Mouse (Mus musculus) spleen, adult 2 months (tissue): ENCODE measurements around the gene Smap1. TPM values are rescaled to one million over a fixed set of nuclear protein-coding genes. Genes with fewer than 3 reads are reported as not detected.

Source experiments
- DNase-seq, 2 experiments: peaks; one replicate each; pipeline versions ENCODE4 v3.0.0 to v3.0.0-alpha.2; 2012 to 2021; ENCODE audit warnings: low spot score in 2 of 2, low read depth in 1 of 2
- H3K27ac ChIP-seq: fragments of 200-500 bp; 2 replicates; pipeline ENCODE4 v1.5.1; 2012; ENCODE audit warnings: low read length, inconsistent platforms; ENCODE audit not compliant: insufficient read depth
- H3K27me3 ChIP-seq: fragments of 200-500 bp; 2 replicates; pipeline ENCODE4 v1.6.1; 2012; ENCODE audit warnings: mild to moderate bottlenecking, moderate library complexity, low read length, inconsistent platforms; ENCODE audit not compliant: control insufficient read depth, insufficient read depth
- H3K36me3 ChIP-seq: fragments of 200-500 bp; 2 replicates; pipeline ENCODE4 v1.6.1; 2012; ENCODE audit warnings: mild to moderate bottlenecking, low read length, inconsistent platforms; ENCODE audit not compliant: control insufficient read depth, insufficient read depth
- H3K4me1 ChIP-seq: fragments of 200-500 bp; 2 replicates; pipeline ENCODE4 v1.6.1; 2011; ENCODE audit warnings: inconsistent platforms; ENCODE audit not compliant: control insufficient read depth, insufficient read depth, insufficient read length
- H3K4me3 ChIP-seq: fragments of 200-500 bp; 2 replicates; pipeline ENCODE4 v1.5.1; 2011; ENCODE audit warnings: mild to moderate bottlenecking, inconsistent platforms; ENCODE audit not compliant: insufficient read depth, insufficient read length; ENCODE audit errors: extremely low read depth
- CTCF ChIP-seq: fragments of 200-500 bp; IDR thresholded peaks from 2 replicates; pipeline ENCODE4 v1.5.1; 2011; ENCODE audit warnings: mild to moderate bottlenecking, inconsistent platforms; ENCODE audit not compliant: insufficient read depth, insufficient read length, insufficient replicate concordance; ENCODE audit errors: extremely low read depth
- POLR2A ChIP-seq: fragments of 200-500 bp; IDR thresholded peaks from 2 replicates; pipeline ENCODE4 v1.6.1; 2011; ENCODE audit warnings: low read depth, low read length, inconsistent platforms
- WGBS: fragments of 180-500 bp; shearing (Covaris S2); methylation state at CpG from one replicate; pipeline ENCODE4 v1.1.7; 2018; 5-methylcytosine and 5-hydroxymethylcytosine counted together
- polyA plus RNA-seq: library from polyadenylated mRNA; depleted of rRNA; stranded (reverse); fragments of >200 nt; gene quantifications from 2 replicates; pipeline ENCODE4 v1.2.3, GENCODE M21; 2012

Gene Smap1
- polyA plus RNA-seq, 1 experiment, result 24.3 TPM

DNA sequence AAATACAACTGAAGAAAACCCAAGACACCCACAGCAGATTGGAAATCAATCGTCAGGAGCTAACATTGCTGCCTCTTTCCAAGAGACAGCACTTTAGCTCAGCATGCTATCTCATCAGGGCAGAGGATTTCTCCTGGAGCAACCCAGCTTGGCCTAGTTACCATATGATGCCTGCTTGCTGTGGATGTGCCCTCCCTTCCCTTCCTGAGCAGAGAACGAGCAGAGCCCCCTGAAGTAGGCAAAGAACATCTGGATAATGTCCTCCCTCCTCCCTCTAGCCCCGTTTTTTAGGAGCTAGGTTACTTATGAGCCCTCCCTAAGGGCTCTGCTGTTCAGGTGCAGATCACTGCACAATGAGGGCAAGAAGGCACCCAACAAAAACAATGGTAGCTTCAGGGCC, 79.5 kb downstream of the Smap1 start:
- TF ChIP-seq CTCF (no peak), POLR2A (no peak)
- Histone ChIP-seq H3K4me3 (no peak overlapping the region), H3K27me3 (no peaks in the 10 kb centered on the region), H3K36me3 (peaks cover 10% of the 10 kb centered on the region), H3K27ac (no peak overlapping the region), H3K4me1 (no peaks in the 10 kb centered on the region; the same call in 1 of the 2 replicates)
- WGBS, result 89% methylated on average over 3 of the region's 3 CpGs
- no peak for DNase-seq

DNA sequence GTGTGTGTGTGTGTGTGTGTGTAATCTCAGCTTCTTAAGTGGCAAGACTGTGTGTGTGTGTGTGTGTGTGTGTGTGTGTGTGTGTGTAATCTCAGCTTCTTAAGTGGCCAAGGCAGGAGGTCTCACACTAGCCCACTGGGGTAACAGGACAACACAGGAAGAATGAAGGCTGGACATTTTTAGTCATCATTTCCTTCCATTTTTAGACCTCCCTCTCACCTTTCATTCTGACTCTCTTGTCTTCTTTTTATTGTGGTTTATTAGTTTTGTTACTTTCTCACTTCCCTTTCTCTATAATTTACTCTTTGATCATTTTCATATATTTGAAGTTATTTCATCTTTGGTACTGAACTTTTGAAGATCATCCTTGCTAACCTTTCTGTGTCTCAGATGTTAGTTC, 81.2 kb downstream of the Smap1 start:
- no peak for DNase-seq
- H3K4me3 ChIP-seq, result no peak overlapping the region
- H3K36me3 ChIP-seq, result peaks cover 8% of the 10 kb centered on the region
- no peaks in the 10 kb centered on the region; the same call in 1 of the 2 replicates for H3K4me1 ChIP-seq
- H3K27me3 ChIP-seq, result no peaks in the 10 kb centered on the region
- TF ChIP-seq POLR2A (no peak), CTCF (no peak)
- no peak overlapping the region for H3K27ac ChIP-seq

DNA sequence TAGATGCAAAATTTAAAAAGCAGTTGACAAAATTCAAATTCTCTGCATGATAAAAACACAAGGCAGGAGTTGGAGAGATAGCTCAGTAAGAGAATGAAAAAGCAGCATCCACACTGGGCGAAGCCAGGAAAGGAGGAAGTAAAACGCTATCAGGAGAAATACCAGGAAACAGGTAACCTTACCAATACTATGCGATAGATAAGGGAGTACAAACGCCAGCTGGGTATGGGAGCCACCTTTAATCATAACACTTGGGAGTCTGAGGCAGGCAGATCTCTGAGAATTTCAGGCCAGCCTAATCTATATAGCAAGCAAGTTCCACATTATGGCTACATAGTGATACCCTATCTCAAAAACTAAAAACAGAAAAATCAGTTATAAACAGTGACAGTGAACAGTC, 85.5 kb downstream of the Smap1 start:
- no peak for DNase-seq
- Histone ChIP-seq H3K36me3 (no peaks in the 10 kb centered on the region), H3K4me1 (no peaks in the 10 kb centered on the region; the same call in 1 of the 2 replicates), H3K27me3 (no peaks in the 10 kb centered on the region), H3K27ac (no peak overlapping the region), H3K4me3 (no peak overlapping the region)
- WGBS, result 62% methylated on average over 4 of the region's 4 CpGs
- TF ChIP-seq POLR2A (no peak), CTCF (no peak)

DNA sequence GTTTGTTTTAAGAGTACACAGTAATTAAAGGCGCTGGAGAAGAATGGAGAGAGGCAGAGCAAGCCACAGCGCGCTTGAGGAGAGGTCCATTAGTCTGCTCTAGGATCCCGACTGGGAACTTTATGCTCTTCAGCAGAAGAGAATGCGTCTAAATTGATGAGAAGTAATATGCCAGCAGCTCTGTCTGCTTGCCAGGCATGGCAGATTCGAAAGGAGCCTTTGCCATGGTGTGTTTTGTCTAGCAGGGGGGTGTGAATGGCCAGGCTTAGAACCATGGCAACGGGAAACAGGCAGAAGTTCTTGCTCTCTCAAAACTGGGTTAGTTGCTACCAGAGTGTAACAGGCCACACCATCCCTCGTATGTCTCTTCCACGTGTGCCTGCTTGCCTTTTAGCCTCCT, 87.3 kb downstream of the Smap1 start:
- Histone ChIP-seq H3K36me3 (no peaks in the 10 kb centered on the region), H3K27me3 (no peaks in the 10 kb centered on the region), H3K27ac (no peak overlapping the region), H3K4me1 (no peaks in the 10 kb centered on the region; the same call in 1 of the 2 replicates), H3K4me3 (no peak overlapping the region)
- DNase-seq, result no peak
- 77% methylated on average over 9 of the region's 9 CpGs for WGBS
- no peak for TF ChIP-seq CTCF
- no peak for TF ChIP-seq POLR2A

DNA sequence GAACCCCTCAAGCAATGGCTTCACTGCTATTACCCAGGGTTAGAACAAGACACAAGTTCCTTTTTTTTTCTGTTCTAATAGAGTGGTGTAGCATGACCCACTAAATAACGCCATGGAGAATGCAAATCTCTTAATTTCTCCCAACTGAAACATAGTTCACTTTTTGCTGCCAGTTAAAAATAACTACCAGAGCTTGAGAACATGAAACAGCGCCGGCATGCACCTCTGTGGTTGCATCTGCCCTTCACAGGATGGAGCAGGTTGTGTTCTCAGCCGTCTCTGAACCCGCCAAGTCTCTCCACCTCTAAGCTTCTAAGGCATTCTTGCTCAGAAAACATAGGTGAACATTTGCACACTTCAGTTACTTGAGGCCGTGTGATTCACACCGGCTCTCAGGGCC, 87.9 kb downstream of the Smap1 start:
- Histone ChIP-seq H3K36me3 (no peaks in the 10 kb centered on the region), H3K4me3 (no peak overlapping the region), H3K4me1 (no peaks in the 10 kb centered on the region; the same call in 1 of the 2 replicates), H3K27ac (no peak overlapping the region), H3K27me3 (no peaks in the 10 kb centered on the region)
- 56% methylated on average over 7 of the region's 7 CpGs for WGBS
- DNase-seq, result peak in 1 of 2 experiments; percentile 46
- TF ChIP-seq POLR2A (no peak), CTCF (no peak)

GRCm38 (mm10) chr1:23826887-23827758, 95.0 kb downstream of the Smap1 start:
- TF ChIP-seq CTCF, result peak; percentile 44; the same call in 1 of the 2 replicates
- no peak for TF ChIP-seq POLR2A
- Histone ChIP-seq H3K4me1 (no peaks in the 10 kb centered on the region), H3K27ac (no peak overlapping the region), H3K4me3 (no peak overlapping the region), H3K27me3 (no peaks in the 10 kb centered on the region), H3K36me3 (no peaks in the 10 kb centered on the region)
- WGBS, result 39% methylated on average over 13 of the region's 13 CpGs
- peak; percentile 12 to 32 for DNase-seq

- no peaks in the 10 kb centered on the region for H3K36me3 ChIP-seq
- no peak overlapping the region for H3K4me3 ChIP-seq
- no peaks in the 10 kb centered on the region for H3K4me1 ChIP-seq
- TF ChIP-seq POLR2A, result no peak
- TF ChIP-seq CTCF, result no peak
- no peak overlapping the region for H3K27ac ChIP-seq
- DNase-seq, result no peak
- 81% methylated on average over 5 of the region's 5 CpGs for WGBS
- H3K27me3 ChIP-seq, result no peaks in the 10 kb centered on the region
Measured at GRCm38 (mm10) chr1:23821615-23822014, 100.5 kb downstream of the Smap1 start.
